Mouse (Mus musculus) liver, adult (tissue): ENCODE data around the gene Itga6.

Experiments
- GATA4 ChIP-seq: IDR thresholded peaks from 2 replicates; pipeline ENCODE4 v1.6.1; 2014; ENCODE audit warnings: mild to moderate bottlenecking, low read length; ENCODE audit not compliant: insufficient replicate concordance

Gene Itga6

GRCm38 (mm10) chr2:71745610-71746374 is at the start of gene Itga6:
TSS of gene Itga6 (plus strand) at chr2:71745616.
- TF ChIP-seq GATA4 = no peak

GRCm38 (mm10) chr2:71696776-71697175 is 48.6 kb upstream of the Itga6 start:
- no peak for TF ChIP-seq GATA4

- no peak for TF ChIP-seq GATA4
Observed at GRCm38 (mm10) chr2:71697408-71698336, 47.7 kb upstream of the Itga6 start.

- TF ChIP-seq GATA4 = no peak
Observed at GRCm38 (mm10) chr2:71698366-71698765, 47.0 kb upstream of the Itga6 start.

- TF ChIP-seq GATA4 = no peak
Observed at GRCm38 (mm10) chr2:71698942-71699341, 46.5 kb upstream of the Itga6 start.

GRCm38 (mm10) chr2:71701341-71701740 is 44.1 kb upstream of the Itga6 start:
- no peak for TF ChIP-seq GATA4

- no peak for TF ChIP-seq GATA4
Observed at GRCm38 (mm10) chr2:71704309-71704708, 41.1 kb upstream of the Itga6 start.

GRCm38 (mm10) chr2:71708886-71709285 is 36.5 kb upstream of the Itga6 start:
- TF ChIP-seq GATA4 = no peak

GRCm38 (mm10) chr2:71711640-71712039 is 33.8 kb upstream of the Itga6 start:
- TF ChIP-seq GATA4 = no peak

GRCm38 (mm10) chr2:71714416-71714815 is 31.0 kb upstream of the Itga6 start:
- TF ChIP-seq GATA4 = no peak

GRCm38 (mm10) chr2:71719005-71719386 is 26.4 kb upstream of the Itga6 start:
- no peak for TF ChIP-seq GATA4

- TF ChIP-seq GATA4 = peak; percentile 36; the same call in 1 of the 2 replicates
Observed at GRCm38 (mm10) chr2:71719387-71720034, 25.9 kb upstream of the Itga6 start.

- TF ChIP-seq GATA4 = no peak
Observed at GRCm38 (mm10) chr2:71722913-71723312, 22.5 kb upstream of the Itga6 start.

- TF ChIP-seq GATA4 = no peak
Observed at GRCm38 (mm10) chr2:71723623-71724022, 21.8 kb upstream of the Itga6 start.

- no peak for TF ChIP-seq GATA4
Observed at GRCm38 (mm10) chr2:71724028-71724427, 21.4 kb upstream of the Itga6 start.
